Mouse (Mus musculus) liver, embryonic 14.5 days (tissue): ENCODE data around the gene Runx2.

Source experiments
- CTCF ChIP-seq: IDR thresholded peaks from 2 replicates; pipeline ENCODE4 v1.5.1; 2016; ENCODE audit warnings: antibody characterized with exemption, low read depth, control low read depth
- EP300 ChIP-seq: IDR thresholded peaks from 2 replicates; pipeline ENCODE4 v1.6.1; 2016; ENCODE audit warnings: antibody characterized with exemption, low read depth

- TF ChIP-seq EP300 (no peak), CTCF (no peak)
These were observed 177.3 kb downstream of the Runx2 start for GRCm38 (mm10) chr17:44637181-44637880.
